Mouse (Mus musculus): ENCODE results near the gene Fv1. TPM values are rescaled to one million over a fixed set of nuclear protein-coding genes. Genes with fewer than 3 reads are reported as not detected.

Gene Fv1
- 0.12 and 0.21 TPM in 2 replicates for polyA plus RNA-seq (2012; rRNA removed; ENCODE audit: low replicate concordance)

GRCm38 (mm10) chr4:147868450-147869031 lies at the start of gene Fv1, which contains the start of gene Miip:
TSS of gene Fv1 (plus strand) at chr4:147868979.
TSS of gene Miip (minus strand) at chr4:147868816.

GRCm38 (mm10) chr4:147847614-147848583 lies 20.9 kb upstream of the Fv1 start, which contains the start of gene Zfp933:
TSS of gene Zfp933 (minus strand) at chr4:147848366.

GRCm38 (mm10) chr4:147904313-147905089 lies 35.7 kb downstream of the Fv1 start, which contains the start of gene Mfn2:
TSS of gene Mfn2 (minus strand) at chr4:147904704.

Other genes starting within 250 kb of the Fv1 start
- gene Zfp979, start 226.5 kb upstream of the Fv1 start, polyA plus RNA-seq (2012; rRNA removed; ENCODE audit: low replicate concordance) = not detected in 2 replicates
- gene Zfp534, start 166.4 kb upstream of the Fv1 start, polyA plus RNA-seq (2012; rRNA removed; ENCODE audit: low replicate concordance) = not detected in 2 replicates
- 0.05 TPM in 1 of 2 replicates, not detected in the other for gene Zfp984, start 59.2 kb upstream of the Fv1 start, polyA plus RNA-seq (2012; rRNA removed; ENCODE audit: low replicate concordance)
- 0.06 and 0.15 TPM in 2 replicates for gene Zfp933, start 20.6 kb upstream of the Fv1 start, polyA plus RNA-seq (2012; rRNA removed; ENCODE audit: low replicate concordance)
- 40.1 and 76.6 TPM in 2 replicates for gene Miip, start 163 bp upstream of the Fv1 start, polyA plus RNA-seq (2012; rRNA removed; ENCODE audit: low replicate concordance)
- 47.4 and 55.3 TPM in 2 replicates for gene Mfn2, start 35.7 kb downstream of the Fv1 start, polyA plus RNA-seq (2012; rRNA removed; ENCODE audit: low replicate concordance)
- 12.4 and 13.9 TPM in 2 replicates for gene Plod1, start 67.8 kb downstream of the Fv1 start, polyA plus RNA-seq (2012; rRNA removed; ENCODE audit: low replicate concordance)
- 118 and 193 TPM in 2 replicates for gene 2510039O18Rik, start 71.9 kb downstream of the Fv1 start, polyA plus RNA-seq (2012; rRNA removed; ENCODE audit: low replicate concordance)
- gene Nppb, start 116.8 kb downstream of the Fv1 start, polyA plus RNA-seq (2012; rRNA removed; ENCODE audit: low replicate concordance) = not detected in 2 replicates
- gene Nppa, start 131.7 kb downstream of the Fv1 start, polyA plus RNA-seq (2012; rRNA removed; ENCODE audit: low replicate concordance) = not detected in 2 replicates
- gene Clcn6, start 169.8 kb downstream of the Fv1 start, polyA plus RNA-seq (2012; rRNA removed; ENCODE audit: low replicate concordance) = 2.5 TPM in 2 replicates
- gene Mthfr, start 170.1 kb downstream of the Fv1 start, polyA plus RNA-seq (2012; rRNA removed; ENCODE audit: low replicate concordance) = 4.0 and 7.1 TPM in 2 replicates
- gene Agtrap, start 219.1 kb downstream of the Fv1 start, polyA plus RNA-seq (2012; rRNA removed; ENCODE audit: low replicate concordance) = 17.5 and 26.5 TPM in 2 replicates

Data from duodenum, adult 2 months (tissue).